Mouse (Mus musculus): ENCODE measurements at regions not wholly inside any gene's neighbourhood (a gene's known extent, or its start where the extent isn't known, plus 50 kb on each side); places are given as distances from the start of the nearest gene placed in this dataset.

DNA sequence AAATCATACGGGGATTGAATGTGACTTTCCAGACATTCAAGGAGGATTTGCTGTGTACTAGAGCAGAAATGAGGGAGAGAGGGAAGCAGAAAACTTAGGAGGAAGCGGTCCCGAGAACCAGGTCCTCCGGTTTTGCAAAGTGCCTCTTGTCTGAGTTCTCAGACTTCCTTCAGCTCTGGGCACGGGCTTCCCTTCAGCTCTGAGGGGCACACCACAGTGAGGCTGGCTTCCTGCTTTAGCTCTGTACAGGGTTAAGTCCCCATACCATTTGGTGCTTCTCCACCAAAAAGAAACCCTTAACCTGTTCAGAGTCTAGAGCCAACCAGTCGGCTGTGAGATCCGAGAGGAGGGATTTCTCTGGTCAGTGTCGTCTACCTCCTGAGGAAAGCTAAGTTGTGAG lies 167.8 kb upstream of the Sh3bp4 start:
- DNase-seq: no peak

DNA sequence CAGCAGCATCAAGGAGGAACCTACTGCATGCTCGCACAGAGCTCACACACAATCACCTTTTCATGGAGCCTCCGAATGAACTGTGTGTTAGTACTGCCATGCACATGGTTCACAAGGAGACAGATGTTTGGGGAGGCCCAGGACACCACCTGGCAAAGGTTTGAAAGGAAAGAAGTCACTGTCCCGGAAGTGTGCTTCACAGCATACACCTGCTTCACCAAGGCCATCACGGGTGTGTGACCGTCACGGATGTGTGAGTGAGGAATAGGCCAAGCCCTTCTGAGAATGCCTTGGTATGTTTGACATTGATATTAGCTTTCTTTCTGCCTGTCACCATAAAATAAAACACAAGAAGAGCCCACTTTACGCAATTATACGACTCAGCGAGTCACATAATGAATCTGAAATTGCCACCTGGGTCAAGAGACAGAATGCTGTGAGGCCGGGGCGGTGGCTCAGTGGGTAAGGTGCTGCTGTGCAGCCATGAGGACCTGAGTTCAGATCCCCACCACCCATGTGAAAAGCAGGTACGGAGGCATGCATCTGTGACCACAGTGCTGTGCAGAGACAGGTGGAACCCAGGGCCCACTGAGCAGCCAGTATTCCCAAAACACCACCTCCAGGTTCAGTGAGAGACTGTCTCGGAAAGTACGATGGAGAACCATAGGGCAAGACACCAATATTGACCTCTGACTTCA lies 162.3 kb upstream of the Sh3bp4 start:
- DNase-seq: no peak

DNA sequence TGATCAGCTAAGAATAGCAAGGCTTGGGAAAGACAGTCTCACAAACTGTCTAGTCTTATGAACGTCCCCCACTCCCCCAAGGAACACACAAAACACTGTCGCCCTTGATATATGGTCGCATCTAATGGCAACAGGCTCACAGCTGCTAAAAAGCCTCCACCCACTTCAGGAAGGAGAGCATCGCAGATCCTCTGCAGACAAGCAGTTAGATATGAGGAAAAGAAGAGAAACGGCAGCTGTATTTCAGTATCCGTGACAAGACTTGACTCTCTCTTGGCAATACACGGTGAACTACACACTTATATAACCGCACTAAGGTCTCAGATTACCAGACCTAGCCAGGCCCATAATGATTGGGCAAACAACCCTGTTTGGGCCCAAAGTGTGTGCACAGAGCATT lies 161.5 kb upstream of the Sh3bp4 start:
- DNase-seq: no peak

DNA sequence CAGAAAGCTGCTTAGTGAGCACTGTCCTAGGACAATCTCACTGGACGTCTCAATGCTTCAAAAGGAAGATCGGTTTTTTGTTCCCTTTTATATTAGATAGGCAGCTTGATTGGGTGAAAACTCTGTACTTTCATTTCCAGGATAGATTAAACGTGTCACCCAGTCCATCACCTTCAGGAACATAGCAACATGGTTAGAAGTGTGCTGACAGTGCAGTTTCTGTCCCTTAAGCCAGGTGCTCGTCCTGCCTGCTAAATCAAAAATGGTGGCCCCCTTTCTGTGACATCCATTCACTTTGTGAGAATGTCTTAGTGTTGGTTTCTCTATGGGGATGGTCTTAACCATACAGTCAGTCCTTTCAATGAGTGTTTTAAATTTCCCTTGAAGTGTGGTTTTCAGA lies 160.9 kb upstream of the Sh3bp4 start:
- DNase-seq: no peak

DNA sequence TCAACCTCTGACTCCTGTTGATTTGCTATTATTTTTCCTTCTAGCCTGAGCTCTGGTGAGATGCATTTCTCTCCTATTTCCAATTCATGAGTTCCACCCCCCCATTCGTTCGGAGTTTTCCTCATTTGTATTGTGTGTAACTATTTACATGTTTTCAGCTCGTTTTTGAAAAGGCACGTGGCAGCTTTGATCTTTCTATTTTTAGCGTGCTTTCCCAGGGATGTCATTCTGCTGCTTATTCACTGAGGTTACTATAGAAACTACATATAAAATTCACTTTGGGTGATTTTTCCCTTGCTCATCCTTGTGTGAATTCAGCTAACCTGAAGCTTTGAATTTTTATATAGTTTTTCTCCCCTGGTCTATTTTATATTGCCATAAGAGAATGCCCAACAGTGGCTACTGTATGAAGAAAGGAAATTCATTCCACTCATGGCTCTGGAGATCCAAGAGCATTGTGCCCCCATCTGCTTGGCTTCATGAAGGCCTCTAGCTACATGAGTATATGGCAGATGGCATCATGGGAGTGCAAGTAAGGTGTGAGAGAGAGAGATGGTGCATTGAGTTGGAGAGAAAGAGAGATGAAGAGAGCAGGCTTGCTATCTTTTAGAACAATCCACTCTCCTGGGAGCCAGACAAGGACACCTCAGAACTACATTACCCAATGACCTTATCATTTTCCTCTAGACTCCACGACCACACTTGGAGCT lies 160.2 kb upstream of the Sh3bp4 start:
- DNase-seq: no peak

DNA sequence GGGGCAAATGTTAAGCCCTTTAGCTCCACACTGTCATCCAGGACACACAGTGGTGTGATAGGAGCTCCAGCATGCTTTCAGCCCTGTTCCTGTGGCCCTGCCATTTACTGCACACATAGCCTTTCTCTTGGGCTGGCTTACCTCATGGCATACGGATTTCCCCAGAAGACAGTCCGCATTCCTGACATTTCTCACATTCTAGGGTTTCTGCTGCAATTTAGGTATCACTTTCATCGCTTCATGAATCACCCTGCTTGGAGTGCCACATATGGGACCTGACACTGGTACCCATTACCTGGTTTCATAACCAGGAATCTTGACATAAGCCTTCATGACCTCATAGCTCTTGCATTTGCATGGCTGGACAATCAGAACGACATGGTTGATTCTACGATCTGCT lies 158.5 kb upstream of the Sh3bp4 start:
- DNase-seq: no peak

DNA sequence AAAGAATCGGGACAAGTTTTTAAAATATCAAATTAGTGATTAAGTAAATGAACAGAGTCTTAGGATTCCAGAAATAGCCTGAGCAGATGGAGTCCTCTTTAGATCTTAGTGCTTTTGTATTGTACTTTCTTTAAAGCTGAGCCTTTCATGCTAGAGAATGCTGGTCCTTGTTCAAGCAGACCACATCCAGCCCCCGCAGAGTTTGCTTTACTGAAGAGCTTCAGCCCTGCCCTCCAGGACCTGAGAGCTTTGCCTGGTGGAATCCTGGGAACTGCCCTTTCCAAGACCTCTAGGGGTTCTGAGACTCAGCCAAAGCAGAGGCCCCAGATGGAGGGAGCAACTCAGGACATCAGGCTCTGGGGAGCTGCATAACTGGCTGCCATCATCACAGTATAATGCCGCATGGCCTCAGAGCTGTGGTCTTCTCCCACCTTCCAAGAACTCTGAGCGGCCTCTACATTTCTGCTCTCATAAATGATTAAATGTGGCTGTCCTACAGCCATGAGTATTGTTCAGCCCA lies 153.6 kb upstream of the Sh3bp4 start:
- no peak for DNase-seq

DNA sequence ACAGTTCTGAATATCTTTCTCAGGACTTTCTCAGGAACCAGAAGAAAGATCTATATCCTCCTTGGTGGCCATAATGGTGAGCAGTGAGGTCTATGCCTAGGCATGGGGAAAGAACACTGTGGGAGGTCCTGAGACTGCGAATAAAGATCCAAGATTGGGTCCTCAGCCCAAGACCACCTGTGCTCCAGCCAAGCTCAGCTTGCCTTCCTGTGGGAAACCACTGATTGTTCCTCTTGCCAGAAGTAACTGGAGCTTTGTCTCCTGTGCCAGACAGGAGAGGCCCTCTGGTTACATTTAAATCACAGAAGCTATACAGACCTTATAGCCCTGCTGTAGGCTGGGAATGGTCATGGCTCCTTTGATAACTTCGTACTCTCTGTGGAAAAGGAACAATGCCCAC lies 148.8 kb upstream of the Sh3bp4 start:
- DNase-seq: no peak

DNA sequence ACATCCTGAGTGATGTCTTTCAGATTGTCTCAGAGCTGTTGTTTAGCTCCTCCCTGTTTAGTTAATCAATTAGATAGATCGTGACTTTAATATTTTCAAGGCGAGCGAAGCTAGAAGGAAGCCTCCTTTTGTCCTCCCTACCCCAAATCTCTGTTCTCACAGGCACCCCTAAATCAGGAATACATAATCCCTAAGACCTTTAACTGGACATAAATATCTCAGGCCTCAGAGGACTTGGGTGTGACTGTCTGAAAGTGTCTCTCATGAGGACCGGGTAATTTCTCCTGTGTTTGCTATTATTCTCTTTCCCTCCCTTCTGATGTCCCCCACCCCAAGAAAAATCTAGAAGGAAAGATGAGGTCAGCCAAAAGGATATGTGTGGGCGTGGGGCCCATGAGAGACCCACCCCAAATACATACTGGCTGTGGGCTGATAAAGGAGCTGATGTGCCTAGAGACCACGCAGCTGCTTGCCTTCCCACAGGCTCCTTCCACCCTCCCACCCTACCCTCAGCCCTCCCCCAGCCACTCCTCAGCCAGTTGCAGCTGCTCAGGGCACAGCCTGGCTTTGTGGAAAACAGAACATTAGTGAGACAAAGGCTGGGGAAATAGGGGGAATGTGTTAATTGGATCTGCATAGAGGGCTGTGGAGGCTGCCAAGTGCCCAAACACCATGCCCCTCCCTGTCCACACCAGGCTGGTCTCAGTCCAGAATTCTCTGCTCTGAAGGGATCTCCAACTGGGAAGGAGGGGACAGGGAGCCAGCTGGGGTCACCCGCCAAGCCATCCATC lies 146.2 kb upstream of the Sh3bp4 start:
- DNase-seq: no peak

DNA sequence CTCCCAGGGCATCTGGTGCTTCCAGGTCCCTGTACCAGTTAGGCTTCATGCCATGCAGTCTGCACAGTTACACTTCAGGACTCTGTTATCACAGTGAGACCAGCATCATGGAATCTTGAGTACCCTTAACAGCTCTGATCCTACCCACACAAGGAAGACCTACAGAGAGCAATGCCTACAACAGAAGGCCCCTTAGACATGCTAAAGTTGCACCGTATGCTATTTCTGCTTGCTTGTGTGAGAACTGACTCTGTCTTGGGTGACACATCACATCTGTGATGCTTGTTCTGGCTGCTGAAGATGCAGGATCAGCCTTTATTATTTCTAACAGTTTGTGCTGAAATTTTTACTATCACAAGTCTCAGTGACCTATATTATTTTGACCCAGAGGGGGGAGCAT lies 135.0 kb upstream of the Sh3bp4 start:
- no peak for DNase-seq

DNA sequence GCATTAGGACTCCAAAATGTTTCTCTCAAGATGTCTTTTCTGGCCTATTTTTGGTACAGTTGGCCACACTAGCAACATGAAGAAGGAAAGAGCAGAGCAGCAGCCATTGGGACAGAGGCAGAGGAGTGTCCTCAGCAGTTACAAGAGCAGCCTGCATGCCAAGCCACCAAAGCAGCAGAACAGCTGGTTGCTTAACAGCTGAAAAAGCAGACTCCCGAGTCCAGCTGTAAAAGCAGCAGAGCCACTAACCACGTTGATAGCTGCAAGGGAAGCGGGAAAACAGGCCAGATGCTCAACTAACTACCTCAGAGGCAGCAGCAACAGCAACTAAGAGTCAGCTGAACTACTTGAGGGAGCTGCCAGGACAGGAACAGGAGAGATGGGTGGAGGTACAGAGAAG lies 134.4 kb upstream of the Sh3bp4 start:
- DNase-seq: no peak

DNA sequence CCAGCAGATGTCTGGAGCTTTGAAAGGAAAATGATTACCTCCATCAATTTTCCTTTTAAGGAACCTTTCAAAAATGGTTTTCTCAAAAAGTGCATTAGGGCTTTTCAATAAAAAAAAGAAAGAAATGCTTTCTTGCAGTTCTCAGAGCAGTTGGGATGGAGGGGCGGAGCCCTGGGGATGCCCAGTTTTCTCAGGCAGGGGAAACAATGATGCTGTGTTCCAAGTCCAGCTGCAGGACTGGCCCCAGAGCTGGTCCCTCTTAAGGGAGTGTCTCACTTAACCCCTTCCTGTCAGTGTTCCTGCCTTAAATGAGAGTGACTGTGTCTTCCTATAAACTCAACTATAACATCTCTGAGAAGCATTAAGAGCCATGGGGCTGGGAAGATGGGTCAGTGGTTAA lies 132.9 kb upstream of the Sh3bp4 start:
- no peak for DNase-seq

DNA sequence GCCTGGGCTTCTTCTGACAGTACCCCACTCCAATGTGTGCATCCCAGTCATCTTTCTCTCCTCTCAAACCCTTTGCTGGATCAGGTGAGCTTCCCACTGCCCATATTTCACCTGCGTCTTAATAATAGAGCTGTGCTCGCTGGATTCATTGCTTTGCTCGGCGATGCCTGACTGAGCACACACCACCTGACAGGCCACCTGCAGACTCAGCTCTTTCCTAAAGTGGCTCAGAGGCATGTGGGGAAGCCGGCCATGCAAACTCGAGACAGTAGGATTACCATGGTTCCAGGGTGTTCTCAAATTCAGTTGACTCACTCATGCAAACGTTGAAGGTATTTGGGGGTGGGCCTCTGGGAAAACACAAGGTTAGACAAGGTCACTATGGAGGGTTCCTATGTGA lies 131.8 kb upstream of the Sh3bp4 start:
- no peak for DNase-seq

DNA sequence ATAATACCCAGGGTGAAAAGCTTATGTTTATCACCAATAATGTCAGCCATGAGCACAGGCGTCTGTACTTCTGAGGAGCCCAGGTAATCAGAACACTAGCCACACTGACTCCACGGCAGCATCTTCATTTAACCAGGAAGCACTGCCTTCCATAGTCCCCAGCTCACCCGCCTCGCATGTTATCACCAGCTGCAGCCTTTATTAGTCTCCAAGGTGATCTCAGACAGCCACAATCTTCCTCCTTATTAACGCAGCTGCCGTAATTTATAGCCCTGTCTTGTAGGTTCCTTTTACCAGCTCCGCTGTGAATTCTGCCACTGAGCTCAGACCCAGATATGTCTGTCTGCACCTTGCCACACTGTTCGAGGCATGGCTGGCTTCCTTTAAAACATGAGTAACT lies 127.2 kb upstream of the Sh3bp4 start:
- no peak for DNase-seq

DNA sequence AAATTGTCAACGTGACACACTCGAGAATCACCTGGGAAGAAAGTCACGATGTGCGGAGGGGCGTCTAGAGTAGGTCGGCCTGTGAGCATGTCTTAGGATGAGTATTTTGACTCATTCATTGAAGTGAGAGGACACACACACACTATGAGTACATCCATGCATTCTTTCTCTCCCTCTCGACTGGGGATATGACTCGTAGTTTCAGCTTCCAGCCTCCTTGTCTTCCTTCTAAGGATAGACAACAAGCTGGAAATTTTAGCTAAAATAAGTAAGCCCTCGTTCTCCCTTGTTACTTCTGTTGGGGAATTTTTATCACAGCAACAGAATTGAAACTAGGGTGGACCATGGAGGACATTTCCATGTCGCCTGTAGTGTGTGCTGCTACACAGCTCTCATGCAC lies 124.3 kb upstream of the Sh3bp4 start:
- no peak for DNase-seq

DNA sequence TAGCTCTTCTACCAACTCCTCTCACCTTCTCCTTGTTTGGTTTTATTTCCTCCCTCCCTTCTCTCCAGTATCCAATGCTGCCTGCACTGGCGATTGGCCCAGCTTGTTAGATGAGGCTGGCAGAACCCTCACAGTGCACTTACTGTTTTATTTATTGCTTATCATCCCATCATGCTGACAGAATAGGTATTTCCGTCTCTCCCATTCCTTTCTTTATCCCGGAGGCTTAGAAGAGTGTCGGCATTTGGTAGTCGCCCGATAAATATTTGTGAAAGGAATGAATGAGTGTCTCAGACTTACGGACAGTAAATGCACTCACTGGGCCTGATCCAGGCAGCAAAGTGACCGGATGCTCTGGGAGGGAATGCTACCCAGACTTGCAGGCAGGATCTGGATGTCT lies 123.8 kb upstream of the Sh3bp4 start:
- no peak for DNase-seq

DNA sequence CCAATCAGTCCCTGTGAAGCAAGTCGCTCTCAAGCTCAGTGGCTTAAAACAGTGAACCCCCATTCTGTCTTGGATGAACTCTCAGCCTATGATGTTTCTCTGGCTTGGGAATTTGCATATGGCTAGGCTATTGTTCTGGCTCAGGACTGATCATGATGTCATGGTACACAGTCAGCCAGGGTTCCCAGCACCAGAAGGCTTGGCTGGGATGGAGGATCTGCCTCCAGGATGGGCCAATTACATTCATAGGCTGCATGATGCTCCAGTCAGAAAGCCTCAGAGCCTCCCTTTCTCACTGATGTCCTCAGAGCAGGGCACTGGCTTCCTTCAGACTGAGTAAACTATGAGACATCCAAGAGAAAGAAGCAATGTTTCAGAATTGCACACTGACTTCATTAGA lies 120.3 kb upstream of the Sh3bp4 start:
- no peak for DNase-seq

DNA sequence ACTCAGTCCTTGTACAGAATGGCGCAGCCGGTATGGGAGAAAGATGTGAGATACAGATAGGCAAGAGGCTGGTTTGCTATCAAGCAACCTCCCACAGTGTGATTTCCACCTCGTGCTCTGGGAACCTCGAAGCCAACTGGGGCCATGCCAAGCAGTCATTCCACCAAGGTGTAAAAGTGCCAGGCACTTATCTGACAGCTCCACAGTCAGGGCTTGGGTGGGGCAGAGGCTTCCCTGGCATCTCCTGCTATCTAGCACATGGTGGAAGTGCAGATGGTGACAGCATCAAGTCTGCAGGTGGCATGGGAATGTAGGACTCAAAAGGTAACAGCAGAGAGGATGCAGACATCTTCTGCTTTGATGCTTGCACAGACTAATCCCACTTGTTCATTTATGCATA lies 116.7 kb upstream of the Sh3bp4 start:
- DNase-seq: no peak

DNA sequence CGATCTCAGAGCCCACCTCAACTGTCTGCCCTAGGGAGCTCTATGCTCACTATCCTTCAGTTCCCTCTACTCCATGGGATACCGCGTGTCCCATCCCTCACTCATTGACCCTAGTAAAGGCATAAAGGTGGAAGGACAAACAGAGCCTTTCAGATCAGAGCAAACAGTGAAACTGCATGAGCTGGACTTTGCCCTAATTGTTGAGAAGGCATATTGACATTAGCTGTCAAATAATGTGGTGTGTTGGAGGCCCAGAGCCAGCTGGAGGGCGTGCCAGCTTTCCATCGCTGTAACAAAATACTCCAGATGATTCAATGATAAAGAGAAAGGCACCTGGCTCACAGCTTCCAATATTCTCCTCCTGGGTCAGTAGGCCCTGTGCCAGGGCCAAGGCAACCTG lies 115.4 kb upstream of the Sh3bp4 start:
- no peak for DNase-seq

DNA sequence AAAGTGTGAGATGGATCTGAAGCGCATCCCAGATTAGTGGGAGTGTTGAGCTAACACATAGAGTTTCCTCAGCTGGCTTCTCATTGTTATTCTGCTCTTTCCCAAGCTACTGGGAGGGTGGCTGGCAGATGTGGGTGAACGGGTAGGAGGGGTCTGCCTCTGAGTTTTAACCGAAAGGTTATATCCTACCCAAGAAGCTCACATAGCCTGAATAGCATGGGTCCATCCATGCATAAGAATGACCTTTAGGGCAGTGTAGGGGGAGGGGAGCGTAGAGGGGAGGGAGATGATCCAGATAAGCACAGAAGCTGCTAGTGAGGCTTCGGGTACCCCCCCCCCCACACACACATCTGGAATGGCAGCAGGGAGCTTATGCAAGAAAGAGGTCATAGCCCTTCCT lies 113.2 kb upstream of the Sh3bp4 start:
- no peak for DNase-seq

DNA sequence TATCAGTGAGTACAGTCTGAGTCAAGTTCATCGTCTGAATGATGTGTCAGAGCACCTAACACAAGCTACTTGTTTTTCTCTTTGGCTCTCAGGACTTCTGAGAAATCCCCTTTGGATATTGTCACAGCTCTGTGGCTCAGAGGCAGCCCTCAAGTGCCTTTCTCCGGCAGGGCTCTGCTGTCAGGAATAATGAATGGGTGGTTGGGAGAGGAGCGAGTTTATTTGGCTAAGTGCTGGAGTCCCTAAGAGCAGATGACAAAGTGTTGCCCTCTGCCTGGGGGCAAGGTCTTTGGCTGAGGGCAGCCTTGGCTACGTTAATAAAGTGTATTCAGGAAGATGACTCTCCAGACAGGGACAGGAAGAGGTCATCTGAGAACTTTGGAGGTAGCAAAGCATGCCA lies 110.5 kb upstream of the Sh3bp4 start:
- DNase-seq: no peak

DNA sequence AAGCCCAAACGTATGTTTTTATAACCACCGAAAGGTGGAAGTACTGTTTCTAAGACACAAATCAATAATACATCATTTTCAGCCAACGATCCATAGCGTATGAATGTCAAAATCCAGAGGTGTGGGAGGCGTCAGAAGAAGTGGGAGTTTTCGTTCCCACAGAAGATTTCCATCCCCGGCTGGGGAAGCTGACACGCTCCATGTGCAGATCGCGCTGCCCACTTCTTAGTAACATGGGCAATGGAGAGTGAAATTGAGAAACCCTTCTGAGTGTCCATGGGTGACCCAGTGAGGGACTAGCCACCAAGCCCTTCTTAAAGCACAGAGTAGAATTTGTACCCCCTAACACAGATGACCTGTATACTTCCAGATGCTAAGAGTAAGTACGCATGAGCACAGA lies 110.1 kb upstream of the Sh3bp4 start:
- no peak for DNase-seq

DNA sequence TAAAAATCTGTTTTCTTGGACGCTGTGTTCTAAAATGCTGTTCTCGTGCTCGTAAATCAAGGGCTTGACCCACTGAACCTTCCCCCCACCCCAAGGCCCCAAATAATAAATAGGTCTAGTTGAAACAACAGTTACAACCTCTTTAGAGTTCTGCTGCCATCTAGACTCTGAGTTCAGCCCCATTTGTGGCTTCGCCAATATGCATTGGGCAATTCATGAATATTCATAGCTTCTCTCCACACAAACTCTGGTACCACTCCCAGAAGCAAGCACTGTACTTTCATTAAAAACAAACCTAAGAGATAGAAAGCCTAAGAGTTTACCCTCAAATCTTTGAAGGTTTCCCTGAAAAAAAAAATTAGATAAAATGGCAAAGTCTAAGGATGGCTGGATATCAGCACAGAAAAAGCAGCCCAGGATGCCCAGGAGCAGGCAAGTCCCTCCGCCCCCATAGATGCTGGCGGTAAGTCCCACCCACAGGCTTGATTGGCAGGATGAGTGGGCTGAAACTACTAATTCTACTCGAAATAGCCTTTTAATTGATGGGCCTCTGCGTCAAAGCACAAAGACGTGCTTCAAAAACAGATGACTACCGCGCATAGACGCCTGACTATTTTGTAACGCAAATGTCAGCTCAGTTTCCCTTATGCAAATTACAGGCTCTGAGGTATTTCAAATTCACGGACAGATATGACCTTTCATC lies 106.0 kb upstream of the Sh3bp4 start:
- DNase-seq: no peak

All from right cerebral cortex, postnatal 14 days (tissue).